Mouse (Mus musculus): ENCODE results near the gene Fam177a.
"Not testable (repeated sequence)": the region's sequence is repeated elsewhere in the genome, so short reads cannot be mapped to it uniquely, and the experiment has no call there.

- TF ChIP-seq EP300 (optimal IDR thresholded peaks at IDR 0.05); CTCF (IDR thresholded peaks at IDR 0.05; ENCODE audit: low read depth): not testable (repeated sequence)
These were observed 30.5 kb downstream of the Fam177a start, which contains the start of gene Srp54b for GRCm38 (mm10) chr12:55154559-55155448.
